Mouse (Mus musculus): ENCODE measurements at regions not wholly inside any gene's neighbourhood (a gene's known extent, or its start where the extent isn't known, plus 50 kb on each side); places are given as distances from the start of the nearest gene placed in this dataset.

DNA sequence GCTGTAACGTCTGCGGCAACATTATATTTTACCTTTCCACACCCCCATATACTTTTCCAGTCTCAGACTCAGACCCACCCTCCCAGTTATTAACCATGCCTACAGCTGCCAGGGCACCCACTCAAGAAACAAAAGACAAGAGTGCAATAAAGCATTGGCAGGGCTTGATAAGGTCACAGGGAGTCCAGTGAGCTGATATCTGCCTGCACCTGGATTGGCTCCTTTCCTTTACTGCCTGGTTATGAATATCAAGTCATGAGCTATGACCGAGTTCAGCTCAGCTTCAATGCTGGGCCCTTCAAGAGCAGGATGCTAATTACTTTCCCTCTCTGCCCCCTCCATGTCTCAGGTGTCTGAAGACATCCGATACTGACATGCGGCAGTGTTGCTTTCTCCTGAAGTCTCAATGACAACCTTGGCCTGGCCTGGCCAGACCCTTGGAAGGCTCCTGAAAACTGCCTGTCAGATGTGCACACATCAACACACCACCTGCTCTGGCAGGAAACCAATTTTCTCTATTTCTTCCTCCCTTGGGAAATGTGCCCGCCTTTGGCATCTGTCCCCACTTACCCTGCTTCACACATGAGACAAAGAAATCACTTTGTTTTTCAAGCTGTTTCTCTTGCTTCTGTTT is 286.3 kb downstream of the Pik3r1 start:
- H3K9me3 ChIP-seq (replicated peaks; ENCODE audit: control insufficient read depth, insufficient read depth, low read length, poor library complexity, severe bottlenecking), result no peaks in the 10 kb centered on the region
- H3K27me3 ChIP-seq (ENCODE audit: control insufficient read depth, insufficient read depth, low read length, poor library complexity, severe bottlenecking), result no peaks in the 10 kb centered on the region
- no peaks in the 10 kb centered on the region for H3K4me1 ChIP-seq (ENCODE audit: control insufficient read depth, insufficient read depth, low read length)
- H3K4me3 ChIP-seq (ENCODE audit: low read depth, low read length), result no peak overlapping the region
- TF ChIP-seq POLR2A (IDR thresholded peaks at IDR 0.05; ENCODE audit: insufficient read depth, low read length) (no peak), CTCF (IDR thresholded peaks at IDR 0.05; ENCODE audit: low read depth, low read length) (no peak), EP300 (IDR thresholded peaks at IDR 0.05; ENCODE audit: insufficient read depth, low read depth, low read length) (no peak)
- H3K36me3 ChIP-seq (ENCODE audit: control insufficient read depth, insufficient read depth, low read length, poor library complexity, severe bottlenecking), result no peaks in the 10 kb centered on the region
- no peak overlapping the region for H3K9ac ChIP-seq (ENCODE audit: low read depth, poor library complexity, severe bottlenecking)
- H3K27ac ChIP-seq (ENCODE audit: insufficient read depth, low read length), result no peak overlapping the region

GRCm38 (mm10) chr13:101479297-101479652 is 288.7 kb downstream of the Pik3r1 start:
- TF ChIP-seq EP300 (IDR thresholded peaks at IDR 0.05; ENCODE audit: insufficient read depth, low read depth, low read length) (no peak), CTCF (IDR thresholded peaks at IDR 0.05; ENCODE audit: low read depth, low read length) (no peak), POLR2A (IDR thresholded peaks at IDR 0.05; ENCODE audit: insufficient read depth, low read length) (no peak)
- no peaks in the 10 kb centered on the region for H3K9me3 ChIP-seq (replicated peaks; ENCODE audit: control insufficient read depth, insufficient read depth, low read length, poor library complexity, severe bottlenecking)

DNA sequence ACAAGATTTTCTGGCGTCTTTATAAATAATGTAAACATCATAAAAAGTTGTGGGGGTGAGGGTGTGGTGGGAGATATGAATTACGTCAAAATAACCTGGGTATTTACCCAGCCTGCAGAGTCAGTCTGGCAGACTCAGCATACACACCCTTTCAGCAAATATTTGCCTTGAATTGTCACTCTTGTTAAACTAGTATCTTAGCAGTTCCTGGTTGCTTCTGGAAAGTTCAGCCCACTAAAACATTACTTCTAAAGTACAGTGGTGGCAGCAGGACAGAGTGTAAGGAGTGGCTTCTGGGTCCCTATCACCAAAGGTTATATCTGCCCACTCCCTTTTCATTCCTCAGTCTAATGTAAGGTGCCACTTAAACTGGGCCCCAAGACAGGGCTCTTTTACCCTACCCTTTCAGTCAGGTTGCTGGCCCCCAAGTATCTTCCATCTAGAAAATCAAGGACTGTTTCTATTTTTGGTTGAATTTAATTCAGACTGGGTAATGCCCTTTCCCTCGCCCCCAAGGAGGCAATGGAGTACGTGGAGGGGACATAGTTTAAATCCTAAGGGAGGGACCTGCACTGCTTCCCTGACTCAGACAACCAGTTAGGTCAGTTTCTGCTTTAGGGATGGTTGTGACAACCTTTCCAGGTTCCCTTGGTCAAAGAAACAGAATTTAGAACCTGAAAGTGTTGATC is 289.3 kb downstream of the Pik3r1 start:
- no peak overlapping the region for H3K9ac ChIP-seq (ENCODE audit: low read depth, poor library complexity, severe bottlenecking)
- H3K9me3 ChIP-seq (replicated peaks; ENCODE audit: control insufficient read depth, insufficient read depth, low read length, poor library complexity, severe bottlenecking), result no peaks in the 10 kb centered on the region
- TF ChIP-seq POLR2A (IDR thresholded peaks at IDR 0.05; ENCODE audit: insufficient read depth, low read length) (no peak), CTCF (IDR thresholded peaks at IDR 0.05; ENCODE audit: low read depth, low read length) (no peak)
- no peak overlapping the region for H3K27ac ChIP-seq (ENCODE audit: insufficient read depth, low read length)
- H3K27me3 ChIP-seq (ENCODE audit: control insufficient read depth, insufficient read depth, low read length, poor library complexity, severe bottlenecking), result no peaks in the 10 kb centered on the region
- H3K36me3 ChIP-seq (ENCODE audit: control insufficient read depth, insufficient read depth, low read length, poor library complexity, severe bottlenecking), result no peaks in the 10 kb centered on the region
- no peaks in the 10 kb centered on the region for H3K4me1 ChIP-seq (ENCODE audit: control insufficient read depth, insufficient read depth, low read length)
- H3K4me3 ChIP-seq (ENCODE audit: low read depth, low read length), result no peak overlapping the region

More at GRCm38 (mm10) chr13:101479297-101479652, 288.7 kb downstream of the Pik3r1 start:
- Histone ChIP-seq H3K9ac (ENCODE audit: low read depth, poor library complexity, severe bottlenecking) (no peak overlapping the region), H3K4me1 (ENCODE audit: control insufficient read depth, insufficient read depth, low read length) (no peaks in the 10 kb centered on the region), H3K27ac (ENCODE audit: insufficient read depth, low read length) (no peak overlapping the region), H3K36me3 (ENCODE audit: control insufficient read depth, insufficient read depth, low read length, poor library complexity, severe bottlenecking) (no peaks in the 10 kb centered on the region), H3K4me3 (ENCODE audit: low read depth, low read length) (no peak overlapping the region), H3K27me3 (ENCODE audit: control insufficient read depth, insufficient read depth, low read length, poor library complexity, severe bottlenecking) (no peaks in the 10 kb centered on the region)

DNA sequence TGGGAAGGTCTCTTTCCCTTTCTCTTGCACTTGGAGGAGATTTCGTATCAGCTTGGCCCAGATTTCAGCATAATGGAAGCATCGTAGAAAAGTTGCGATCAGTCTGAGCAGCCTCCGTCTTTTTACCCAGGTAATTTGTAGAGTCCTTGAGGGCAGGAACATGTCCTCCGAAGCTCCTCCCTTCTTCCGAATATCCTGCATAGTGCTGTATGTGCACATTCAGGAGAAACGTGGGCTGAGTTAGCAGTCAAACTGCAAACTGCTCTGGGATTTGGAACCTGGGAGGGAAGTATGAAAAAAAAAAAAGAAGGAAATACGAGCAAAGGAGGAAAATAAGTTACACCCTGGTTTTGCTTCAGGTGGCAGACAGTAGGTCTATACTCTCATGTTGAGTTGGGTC is 294.7 kb downstream of the Pik3r1 start:
- Histone ChIP-seq H3K27ac (ENCODE audit: insufficient read depth, low read length) (no peak overlapping the region), H3K4me1 (ENCODE audit: control insufficient read depth, insufficient read depth, low read length) (no peaks in the 10 kb centered on the region), H3K9me3 (replicated peaks; ENCODE audit: control insufficient read depth, insufficient read depth, low read length, poor library complexity, severe bottlenecking) (no peaks in the 10 kb centered on the region), H3K27me3 (ENCODE audit: control insufficient read depth, insufficient read depth, low read length, poor library complexity, severe bottlenecking) (no peaks in the 10 kb centered on the region), H3K4me3 (ENCODE audit: low read depth, low read length) (no peak overlapping the region), H3K36me3 (ENCODE audit: control insufficient read depth, insufficient read depth, low read length, poor library complexity, severe bottlenecking) (no peaks in the 10 kb centered on the region), H3K9ac (ENCODE audit: low read depth, poor library complexity, severe bottlenecking) (no peak overlapping the region)
- TF ChIP-seq CTCF (IDR thresholded peaks at IDR 0.05; ENCODE audit: low read depth, low read length), result no peak
- no peak for TF ChIP-seq POLR2A (IDR thresholded peaks at IDR 0.05; ENCODE audit: insufficient read depth, low read length)
- TF ChIP-seq EP300 (IDR thresholded peaks at IDR 0.05; ENCODE audit: insufficient read depth, low read depth, low read length), result no peak

DNA sequence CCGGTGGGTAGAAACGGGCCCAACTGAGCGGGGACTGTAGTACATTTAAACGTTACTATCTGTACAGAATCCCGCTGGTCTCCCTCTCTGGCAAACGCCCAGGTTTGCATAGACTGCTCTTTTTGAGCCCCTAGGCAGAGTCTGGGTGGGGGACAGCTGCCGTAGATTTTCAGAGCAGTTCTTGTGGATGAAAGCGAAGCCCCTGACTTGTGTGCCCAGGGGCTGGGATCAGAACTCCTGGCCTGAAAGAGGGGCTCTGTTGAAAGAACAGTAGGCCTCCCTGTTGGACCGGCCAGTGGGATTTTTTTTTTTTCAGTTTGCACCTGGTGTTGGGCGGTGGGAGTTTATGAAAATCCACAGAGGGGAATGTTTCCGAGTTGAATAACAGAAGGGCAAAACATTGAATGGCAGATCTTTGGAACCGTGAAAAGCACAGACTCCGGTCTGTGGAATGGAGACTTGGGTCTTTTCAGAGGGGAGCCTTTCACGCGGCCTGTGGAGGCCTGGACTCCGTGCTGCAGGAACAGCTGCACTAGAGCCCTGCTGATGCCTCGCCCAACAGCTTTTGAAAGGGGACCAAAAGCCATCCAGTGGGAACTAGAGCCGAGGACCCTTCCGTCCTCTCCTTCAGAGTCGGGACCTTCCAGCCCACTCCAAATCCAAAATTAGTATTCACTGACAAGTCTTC is 297.3 kb downstream of the Pik3r1 start:
- Histone ChIP-seq H3K36me3 (ENCODE audit: control insufficient read depth, insufficient read depth, low read length, poor library complexity, severe bottlenecking) (no peaks in the 10 kb centered on the region), H3K4me1 (ENCODE audit: control insufficient read depth, insufficient read depth, low read length) (no peaks in the 10 kb centered on the region), H3K27ac (ENCODE audit: insufficient read depth, low read length) (no peak overlapping the region), H3K9me3 (replicated peaks; ENCODE audit: control insufficient read depth, insufficient read depth, low read length, poor library complexity, severe bottlenecking) (no peaks in the 10 kb centered on the region), H3K9ac (ENCODE audit: low read depth, poor library complexity, severe bottlenecking) (no peak overlapping the region), H3K27me3 (ENCODE audit: control insufficient read depth, insufficient read depth, low read length, poor library complexity, severe bottlenecking) (no peaks in the 10 kb centered on the region), H3K4me3 (ENCODE audit: low read depth, low read length) (no peak overlapping the region)
- TF ChIP-seq POLR2A (IDR thresholded peaks at IDR 0.05; ENCODE audit: insufficient read depth, low read length), result no peak
- TF ChIP-seq CTCF (IDR thresholded peaks at IDR 0.05; ENCODE audit: low read depth, low read length), result no peak
- no peak for TF ChIP-seq EP300 (IDR thresholded peaks at IDR 0.05; ENCODE audit: insufficient read depth, low read depth, low read length)

DNA sequence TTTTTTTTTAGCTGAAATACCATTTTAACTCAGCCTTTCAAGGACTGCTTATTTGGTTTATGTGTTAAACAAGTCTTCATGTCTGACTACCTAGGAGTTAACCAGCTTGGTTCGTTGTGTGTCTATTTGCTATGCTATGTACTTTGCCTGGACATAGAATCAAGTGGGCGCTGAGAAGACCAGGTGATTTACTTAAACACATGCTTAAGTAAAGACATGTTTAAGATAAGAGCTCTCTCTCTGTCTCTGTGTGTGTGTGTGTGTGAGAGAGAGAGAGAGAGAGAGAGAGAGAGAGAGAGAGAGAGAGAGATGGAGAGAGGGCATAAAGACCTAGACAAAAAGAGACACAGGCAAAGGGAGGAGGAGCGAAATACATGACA is 302.3 kb downstream of the Pik3r1 start:
- H3K9ac ChIP-seq (ENCODE audit: low read depth, poor library complexity, severe bottlenecking), result no peak overlapping the region
- H3K9me3 ChIP-seq (replicated peaks; ENCODE audit: control insufficient read depth, insufficient read depth, low read length, poor library complexity, severe bottlenecking), result no peaks in the 10 kb centered on the region
- H3K36me3 ChIP-seq (ENCODE audit: control insufficient read depth, insufficient read depth, low read length, poor library complexity, severe bottlenecking), result no peaks in the 10 kb centered on the region
- no peak overlapping the region for H3K27ac ChIP-seq (ENCODE audit: insufficient read depth, low read length)
- H3K4me3 ChIP-seq (ENCODE audit: low read depth, low read length), result no peak overlapping the region
- no peaks in the 10 kb centered on the region for H3K27me3 ChIP-seq (ENCODE audit: control insufficient read depth, insufficient read depth, low read length, poor library complexity, severe bottlenecking)
- no peaks in the 10 kb centered on the region for H3K4me1 ChIP-seq (ENCODE audit: control insufficient read depth, insufficient read depth, low read length)
- TF ChIP-seq EP300 (IDR thresholded peaks at IDR 0.05; ENCODE audit: insufficient read depth, low read depth, low read length) (no peak), CTCF (IDR thresholded peaks at IDR 0.05; ENCODE audit: low read depth, low read length) (no peak), POLR2A (IDR thresholded peaks at IDR 0.05; ENCODE audit: insufficient read depth, low read length) (no peak)

All from ES-Bruce4 (cell line).